Mouse (Mus musculus): ENCODE data around the gene Pde1a.

DNA sequence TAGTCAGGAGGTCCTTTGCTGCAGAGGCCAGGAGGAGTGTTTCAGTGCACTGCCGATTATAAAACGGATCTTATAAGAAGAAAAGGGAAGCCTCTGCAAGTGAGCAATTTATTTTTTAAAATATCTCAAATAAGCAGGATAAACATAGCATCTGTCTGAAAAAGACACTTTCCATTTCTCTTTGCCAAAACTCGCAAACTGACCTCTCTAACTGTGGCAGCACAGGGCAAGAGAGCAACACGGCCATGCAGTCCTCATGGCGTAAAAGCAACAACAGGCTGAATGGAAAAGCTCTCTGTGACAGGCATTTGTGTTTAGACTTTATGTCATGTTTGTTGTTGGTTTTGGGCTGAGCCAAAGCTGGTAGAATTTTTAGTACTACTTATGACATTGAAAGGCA lies 152.0 kb downstream of the Pde1a start:
- no peak for TF ChIP-seq CTCF (IDR thresholded peaks at IDR 0.05; ENCODE audit: extremely low read depth, insufficient read length, insufficient replicate concordance, low read depth, low read length)
- TF ChIP-seq POLR2A (IDR thresholded peaks at IDR 0.05; ENCODE audit: low read depth, low read length) = no peak
